Mouse (Mus musculus) ES-Bruce4 (cell line): ENCODE results near the gene Ergic1. TPM values are rescaled to one million over a fixed set of nuclear protein-coding genes. Genes with fewer than 3 reads are reported as not detected.

Experiments
- H3K27ac ChIP-seq: 2 replicates; pipeline ENCODE4 v1.5.1; 2012; ENCODE audit warnings: low read length, inconsistent platforms; ENCODE audit not compliant: insufficient read depth
- H3K27me3 ChIP-seq: 2 replicates; pipeline ENCODE4 v1.6.1; 2012; ENCODE audit warnings: mild to moderate bottlenecking, low read length, inconsistent platforms; ENCODE audit not compliant: control insufficient read depth, poor library complexity, insufficient read depth, severe bottlenecking
- H3K36me3 ChIP-seq: 2 replicates; pipeline ENCODE4 v1.6.1; 2012; ENCODE audit warnings: inconsistent platforms, mild to moderate bottlenecking, low read length, moderate library complexity; ENCODE audit not compliant: control insufficient read depth, poor library complexity, insufficient read depth, severe bottlenecking
- H3K4me1 ChIP-seq: one replicate; pipeline ENCODE4 v1.8.1; 2011; ENCODE audit warnings: low read length; ENCODE audit not compliant: control insufficient read depth, insufficient read depth
- H3K4me3 ChIP-seq: 2 replicates; pipeline ENCODE4 v1.5.1; 2011; ENCODE audit warnings: low read depth, mild to moderate bottlenecking, low read length
- H3K9ac ChIP-seq: 2 replicates; pipeline ENCODE4 v1.6.1; 2012; ENCODE audit warnings: low read depth, mild to moderate bottlenecking, inconsistent platforms; ENCODE audit not compliant: poor library complexity, severe bottlenecking
- H3K9me3 ChIP-seq: replicated peaks from 2 replicates; pipeline ENCODE4 v1.6.1; 2012; ENCODE audit warnings: mild to moderate bottlenecking, low read length, inconsistent platforms; ENCODE audit not compliant: control insufficient read depth, poor library complexity, insufficient read depth, severe bottlenecking
- CTCF ChIP-seq: IDR thresholded peaks from one replicate; pipeline ENCODE4 v1.8.1; 2011; ENCODE audit warnings: low read depth, low read length
- EP300 ChIP-seq: IDR thresholded peaks from 2 replicates; pipeline ENCODE4 v1.6.1; 2011; ENCODE audit warnings: low read depth, low read length; ENCODE audit not compliant: insufficient read depth
- POLR2A ChIP-seq: IDR thresholded peaks from one replicate; pipeline ENCODE4 v1.8.1; 2011; ENCODE audit warnings: low read length; ENCODE audit not compliant: insufficient read depth
- polyA plus RNA-seq: library from polyadenylated mRNA; stranded (reverse); fragments of >200 nt; gene quantifications from 2 replicates; pipeline ENCODE4 v1.2.4, GENCODE M21; 2011; ENCODE audit warnings: low read depth; ENCODE audit not compliant: missing spikeins, insufficient read depth, insufficient read length

The Ergic1 gene
- polyA plus RNA-seq, 1 experiment, result 166 TPM

DNA sequence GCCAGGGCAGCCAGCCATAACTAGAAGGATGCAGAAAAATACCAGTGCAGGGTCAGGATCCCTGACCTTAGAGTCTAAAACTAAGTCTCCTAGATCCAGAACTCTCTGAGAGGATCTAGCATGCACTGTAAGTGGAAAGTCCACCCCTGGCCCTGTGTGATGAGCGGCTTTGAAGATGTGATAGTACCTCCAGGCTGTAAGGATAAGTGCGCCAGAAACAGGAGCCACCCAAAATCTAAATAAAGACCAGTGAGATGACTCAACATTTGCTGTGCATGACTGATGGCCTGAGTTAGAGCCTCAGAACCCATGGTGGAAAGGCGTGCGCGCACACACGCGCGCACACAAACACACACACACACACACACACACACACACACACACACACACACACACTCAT is 47.6 kb downstream of the Ergic1 start:
- Histone ChIP-seq H3K9me3 (no peaks in the 10 kb centered on the region), H3K27me3 (no peaks in the 10 kb centered on the region), H3K9ac (no peak overlapping the region), H3K4me3 (no peak overlapping the region), H3K36me3 (peaks cover 7% of the 10 kb centered on the region; the same call in 1 of the 2 replicates), H3K27ac (no peak overlapping the region), H3K4me1 (peaks cover 8% of the 10 kb centered on the region)
- TF ChIP-seq EP300 (no peak), POLR2A (no peak), CTCF (no peak)

DNA sequence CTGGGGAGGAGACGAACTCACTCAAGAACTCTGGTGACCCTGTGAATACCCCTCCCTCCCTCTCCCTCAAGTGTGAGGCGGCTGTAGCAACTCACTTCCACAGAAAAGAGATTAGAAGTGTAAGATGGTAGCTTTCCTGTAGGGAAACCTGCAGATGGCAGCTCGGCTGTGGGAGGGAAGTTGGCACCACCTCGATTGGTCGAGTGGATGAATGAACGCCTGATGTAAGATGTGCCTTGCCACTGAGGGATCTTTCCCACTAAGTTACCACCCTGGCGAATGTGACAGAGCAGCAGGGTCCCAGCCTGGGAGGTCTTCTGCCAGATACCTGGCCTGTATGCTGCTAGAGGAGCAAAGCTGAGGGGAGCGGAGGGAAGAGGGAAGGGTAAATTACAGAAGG is 48.5 kb downstream of the Ergic1 start:
- H3K9me3 ChIP-seq, result no peaks in the 10 kb centered on the region
- no peak overlapping the region for H3K9ac ChIP-seq
- no peak overlapping the region for H3K4me3 ChIP-seq
- peaks cover 7% of the 10 kb centered on the region; the same call in 1 of the 2 replicates for H3K36me3 ChIP-seq
- no peak overlapping the region for H3K27ac ChIP-seq
- TF ChIP-seq CTCF (no peak), POLR2A (no peak), EP300 (no peak)
- no peaks in the 10 kb centered on the region for H3K27me3 ChIP-seq
- peaks cover 5% of the 10 kb centered on the region for H3K4me1 ChIP-seq

DNA sequence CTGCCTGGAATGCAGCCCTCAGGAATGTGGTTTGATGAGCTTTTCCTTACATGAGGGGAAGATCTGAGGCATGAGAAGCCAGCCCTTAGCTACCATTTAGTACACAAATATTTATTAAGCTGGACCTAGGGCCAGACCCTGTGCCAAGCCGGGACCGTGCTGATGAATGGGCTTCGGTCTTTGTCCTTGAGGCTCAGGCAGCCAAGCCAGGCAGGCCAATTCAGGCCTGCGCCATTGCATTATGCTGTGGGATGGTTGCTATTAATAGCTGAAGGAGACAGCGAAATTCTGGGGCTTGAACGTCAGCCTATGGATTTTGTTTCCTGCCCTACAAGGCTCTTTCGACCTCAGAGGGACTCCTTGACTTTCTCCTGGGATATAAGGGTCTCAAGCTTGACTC is 50.0 kb downstream of the Ergic1 start:
- no peaks in the 10 kb centered on the region for H3K27me3 ChIP-seq
- H3K9ac ChIP-seq, result no peak overlapping the region
- H3K4me3 ChIP-seq, result no peak overlapping the region
- H3K4me1 ChIP-seq, result no peaks in the 10 kb centered on the region
- peaks cover 12% of the 10 kb centered on the region; the same call in 1 of the 2 replicates for H3K36me3 ChIP-seq
- no peak overlapping the region for H3K27ac ChIP-seq
- TF ChIP-seq CTCF (no peak), POLR2A (no peak), EP300 (no peak)
- H3K9me3 ChIP-seq, result no peaks in the 10 kb centered on the region

DNA sequence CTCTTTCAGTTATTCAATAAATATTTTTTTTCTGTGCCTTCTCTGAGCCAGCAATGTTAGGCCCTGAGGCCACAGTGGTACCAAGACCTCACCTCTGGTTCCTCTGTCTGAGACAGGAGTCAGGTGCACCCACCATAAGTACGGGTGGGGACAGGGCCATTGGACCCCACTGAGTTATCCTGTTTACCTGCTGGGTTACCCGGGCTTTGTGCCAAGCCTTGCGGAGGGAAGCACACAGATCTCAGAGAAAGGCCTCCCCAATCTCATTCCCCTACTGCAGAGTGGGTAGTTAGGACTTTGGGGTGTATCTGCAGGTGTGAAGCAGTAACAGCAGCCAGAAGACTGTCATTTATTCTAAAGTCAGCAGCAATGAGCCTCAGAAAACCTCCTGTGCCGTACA is 50.6 kb downstream of the Ergic1 start:
- H3K27ac ChIP-seq, result no peak overlapping the region
- H3K9ac ChIP-seq, result no peak overlapping the region
- H3K36me3 ChIP-seq, result peaks cover 12% of the 10 kb centered on the region; the same call in 1 of the 2 replicates

GRCm38 (mm10) chr17:26614286-26614685 is 53.0 kb downstream of the Ergic1 start:
- H3K9ac ChIP-seq, result no peak overlapping the region
- H3K4me3 ChIP-seq, result no peak overlapping the region
- H3K27me3 ChIP-seq, result no peaks in the 10 kb centered on the region
- no peak overlapping the region for H3K27ac ChIP-seq
- no peaks in the 10 kb centered on the region for H3K4me1 ChIP-seq
- H3K36me3 ChIP-seq, result peaks cover 7% of the 10 kb centered on the region; the same call in 1 of the 2 replicates
- TF ChIP-seq EP300 (no peak), POLR2A (no peak), CTCF (no peak)
- no peaks in the 10 kb centered on the region for H3K9me3 ChIP-seq

More for the DNA sequence above, 50.6 kb downstream of the Ergic1 start:
- H3K4me1 ChIP-seq, result no peaks in the 10 kb centered on the region
- H3K9me3 ChIP-seq, result no peaks in the 10 kb centered on the region
- no peaks in the 10 kb centered on the region for H3K27me3 ChIP-seq
- TF ChIP-seq CTCF, result no peak
- TF ChIP-seq POLR2A, result no peak
- no peak for TF ChIP-seq EP300
- no peak overlapping the region for H3K4me3 ChIP-seq

- Histone ChIP-seq H3K4me1 (no peaks in the 10 kb centered on the region), H3K36me3 (peaks cover 7% of the 10 kb centered on the region; the same call in 1 of the 2 replicates), H3K4me3 (no peak overlapping the region), H3K27me3 (no peaks in the 10 kb centered on the region), H3K9ac (no peak overlapping the region), H3K9me3 (no peaks in the 10 kb centered on the region), H3K27ac (no peak overlapping the region)
- TF ChIP-seq CTCF, result no peak
- no peak for TF ChIP-seq POLR2A
- TF ChIP-seq EP300, result no peak
These were observed 53.6 kb downstream of the Ergic1 start for GRCm38 (mm10) chr17:26614708-26615486.
